Mouse (Mus musculus): Measurements from ENCODE around the gene Cep350.
"Not testable (repeated sequence)": the region's sequence is repeated elsewhere in the genome, so short reads cannot be mapped to it uniquely, and the experiment has no call there.

The Cep350 gene

GRCm38 (mm10) chr1:155886846-155887245 lies 86.2 kb downstream of the Cep350 start:
- DNase-seq (ENCODE audit: low read depth, low spot score): no peak

GRCm38 (mm10) chr1:155882646-155883231 lies 90.3 kb downstream of the Cep350 start:
- not testable (repeated sequence) for DNase-seq (ENCODE audit: low read depth, low spot score)

GRCm38 (mm10) chr1:155879596-155879995 lies 93.5 kb downstream of the Cep350 start:
- no peak for DNase-seq (ENCODE audit: low read depth, low spot score)

- DNase-seq (ENCODE audit: low read depth, low spot score): no peak
Measured at GRCm38 (mm10) chr1:155862967-155863366, 110.1 kb downstream of the Cep350 start.

GRCm38 (mm10) chr1:155854926-155855702 lies 117.9 kb downstream of the Cep350 start:
- no peak for DNase-seq (ENCODE audit: low read depth, low spot score)

- DNase-seq (ENCODE audit: low read depth, low spot score): no peak
Measured at GRCm38 (mm10) chr1:155853009-155853408, 120.0 kb downstream of the Cep350 start.

GRCm38 (mm10) chr1:155844235-155844634 lies 128.8 kb downstream of the Cep350 start:
- no peak for DNase-seq (ENCODE audit: low read depth, low spot score)

- no peak for DNase-seq (ENCODE audit: low read depth, low spot score)
Measured at GRCm38 (mm10) chr1:155843538-155843937, 129.5 kb downstream of the Cep350 start.

- no peak for DNase-seq (ENCODE audit: low read depth, low spot score)
Measured at GRCm38 (mm10) chr1:155835667-155836066, 137.4 kb downstream of the Cep350 start.

GRCm38 (mm10) chr1:155833610-155834009 lies 139.4 kb downstream of the Cep350 start:
- DNase-seq (ENCODE audit: low read depth, low spot score): no peak

- no peak for DNase-seq (ENCODE audit: low read depth, low spot score)
Measured at GRCm38 (mm10) chr1:155831958-155832357, 141.1 kb downstream of the Cep350 start.

GRCm38 (mm10) chr1:155830861-155831260 lies 142.2 kb downstream of the Cep350 start:
- DNase-seq (ENCODE audit: low read depth, low spot score): no peak

- DNase-seq (ENCODE audit: low read depth, low spot score): no peak
Measured at GRCm38 (mm10) chr1:155827703-155828295, 145.3 kb downstream of the Cep350 start.

- DNase-seq (ENCODE audit: low read depth, low spot score): no peak
Measured at GRCm38 (mm10) chr1:155826803-155827395, 146.2 kb downstream of the Cep350 start.

GRCm38 (mm10) chr1:155825940-155826716 lies 146.9 kb downstream of the Cep350 start:
- no peak for DNase-seq (ENCODE audit: low read depth, low spot score)

- DNase-seq (ENCODE audit: low read depth, low spot score): no peak
Measured at GRCm38 (mm10) chr1:155820646-155821045, 152.4 kb downstream of the Cep350 start.

- no peak for DNase-seq (ENCODE audit: low read depth, low spot score)
Measured at GRCm38 (mm10) chr1:155816167-155816566, 156.9 kb downstream of the Cep350 start.

- DNase-seq (ENCODE audit: low read depth, low spot score): peak; percentile 76
Measured at GRCm38 (mm10) chr1:155812581-155813499, 160.2 kb downstream of the Cep350 start, which contains the start of gene Qsox1. Qsox1 (minus strand) TSS chr1:155812889.

GRCm38 (mm10) chr1:155811995-155812580 lies 161.0 kb downstream of the Cep350 start:
- DNase-seq (ENCODE audit: low read depth, low spot score): no peak

GRCm38 (mm10) chr1:155810616-155811015 lies 162.4 kb downstream of the Cep350 start:
- no peak for DNase-seq (ENCODE audit: low read depth, low spot score)
